Mouse (Mus musculus) embryonic fibroblast, embryonic 13.5 days (primary cell): ENCODE measurements around the gene Lgr5.

Experiments used
- CTCF ChIP-seq: IDR thresholded peaks from 2 replicates; pipeline ENCODE4 v1.5.1; 2011; ENCODE audit warnings: mild to moderate bottlenecking, control low read depth, low read length, moderate library complexity, borderline replicate concordance; ENCODE audit not compliant: insufficient read depth
- POLR2A ChIP-seq: IDR thresholded peaks from 2 replicates; pipeline ENCODE4 v1.6.1; 2011; ENCODE audit warnings: low read depth, mild to moderate bottlenecking, control low read depth, low read length, moderate library complexity

- no peak for TF ChIP-seq POLR2A
- TF ChIP-seq CTCF: no peak
Observed at GRCm38 (mm10) chr10:115413496-115413895, 174.1 kb downstream of the Lgr5 start.
